Mouse (Mus musculus) gonadal fat pad, adult 2 months (tissue): ENCODE results near the gene E330009J07Rik. TPM values are rescaled to one million over a fixed set of nuclear protein-coding genes. Genes with fewer than 3 reads are reported as not detected.

Experiments used
- DNase-seq: peaks from one replicate; pipeline ENCODE4 v3.0.0-alpha.2; 2012; ENCODE audit warnings: low read depth
- polyA plus RNA-seq: library from polyadenylated mRNA; depleted of rRNA; stranded (reverse); fragments of >200 nt; gene quantifications from 2 replicates; pipeline ENCODE4 v1.2.3, GENCODE M21; 2012; rRNA removed

Gene E330009J07Rik
- polyA plus RNA-seq = 4.8 and 9.2 TPM in 2 replicates

DNA sequence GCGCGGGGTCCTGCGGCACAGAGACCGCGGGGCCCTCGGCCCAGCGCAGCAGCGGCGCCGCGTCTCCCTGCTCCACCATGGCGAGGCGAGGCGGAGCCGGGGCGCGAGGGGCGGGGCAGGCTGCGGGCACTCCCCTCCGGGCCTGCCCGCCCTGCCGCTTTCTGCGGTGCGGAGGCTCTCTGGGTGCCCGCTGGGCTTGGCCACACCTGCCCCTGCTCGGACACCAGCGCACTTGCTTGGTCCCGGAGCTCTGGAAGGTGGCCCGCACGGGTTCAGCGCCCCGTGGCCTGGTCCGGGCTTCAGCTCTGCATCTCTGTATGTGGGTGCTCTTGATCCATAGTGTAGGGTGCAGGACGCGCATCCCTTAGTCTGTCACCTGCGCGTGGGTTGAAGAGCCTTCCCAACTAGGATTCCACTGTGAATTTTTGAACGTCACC lies at the start of gene E330009J07Rik:
Gene E330009J07Rik (minus strand): TSS at position 89 of the 437 bp plus-strand sequence.
- no peak for DNase-seq

DNA sequence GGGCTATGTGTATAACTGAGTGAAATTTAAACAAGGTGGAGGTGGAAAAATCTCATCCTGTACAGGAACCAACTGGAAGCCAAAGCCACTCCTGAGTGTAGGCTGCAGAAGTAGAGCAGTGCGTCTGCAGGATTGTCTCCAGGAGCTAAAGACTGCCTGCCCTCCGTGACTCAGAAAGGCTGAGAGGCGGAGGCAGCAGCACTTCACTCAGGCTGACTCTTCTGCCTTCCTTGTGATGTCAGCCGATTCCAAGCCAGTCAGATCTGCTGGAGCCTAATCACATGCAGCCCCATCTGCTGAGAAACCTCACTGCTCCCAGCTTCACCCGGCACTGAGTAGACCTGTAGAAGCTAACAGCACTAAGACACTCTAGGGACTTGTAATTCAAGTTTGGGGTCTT lies 46.4 kb upstream of the E330009J07Rik start:
- DNase-seq = no peak

DNA sequence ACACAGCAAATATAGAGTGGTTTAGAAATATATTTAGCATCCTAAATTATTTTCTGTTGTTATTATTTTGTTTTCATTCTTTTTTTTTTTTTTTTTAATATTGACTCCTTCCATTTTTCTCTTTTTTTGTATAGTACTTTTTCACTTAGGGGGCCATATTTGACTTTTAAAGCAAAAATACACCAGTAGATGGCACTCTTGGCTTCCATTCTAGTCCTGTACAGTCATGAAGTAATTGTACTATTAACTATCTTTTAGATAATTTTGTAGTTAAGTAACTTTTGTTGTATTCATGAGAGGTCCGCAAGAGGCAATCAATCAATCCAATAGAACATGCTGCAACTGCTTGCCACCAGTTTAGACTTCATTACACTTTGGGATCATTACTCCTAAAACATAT lies 43.8 kb upstream of the E330009J07Rik start:
- no peak for DNase-seq

DNA sequence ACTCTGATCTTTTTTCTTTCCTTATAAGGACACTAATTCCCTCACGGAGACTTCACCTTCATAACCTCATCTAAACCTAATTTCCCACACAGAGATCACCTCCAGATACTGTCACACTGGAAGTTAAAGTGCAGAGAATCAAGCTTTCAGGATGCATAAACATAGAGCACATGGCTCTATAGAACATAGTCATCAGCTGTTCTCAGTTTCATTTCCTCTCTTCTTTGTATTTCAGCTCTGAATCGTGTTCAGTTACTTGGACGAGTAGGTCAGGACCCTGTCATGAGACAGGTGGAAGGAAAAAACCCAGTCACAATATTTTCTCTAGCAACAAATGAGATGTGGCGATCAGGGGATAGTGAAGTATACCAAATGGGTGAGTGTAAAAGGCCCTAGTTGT lies 40.2 kb upstream of the E330009J07Rik start:
- no peak for DNase-seq

DNA sequence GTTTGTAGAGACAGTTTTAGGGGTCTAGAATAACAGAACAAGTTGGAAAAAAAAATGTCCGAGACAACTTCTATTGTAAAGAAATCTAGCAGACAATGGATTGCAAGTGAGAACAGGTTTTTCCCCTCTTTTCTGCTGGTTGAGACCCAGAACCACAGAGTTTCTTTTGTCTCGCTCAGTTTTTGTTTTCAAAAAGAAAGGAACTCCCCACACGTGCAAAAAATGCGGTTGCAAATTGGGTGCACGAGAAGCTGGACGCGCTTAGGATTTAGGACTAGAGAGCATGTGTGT lies 35.7 kb upstream of the E330009J07Rik start:
- DNase-seq = no peak

DNA sequence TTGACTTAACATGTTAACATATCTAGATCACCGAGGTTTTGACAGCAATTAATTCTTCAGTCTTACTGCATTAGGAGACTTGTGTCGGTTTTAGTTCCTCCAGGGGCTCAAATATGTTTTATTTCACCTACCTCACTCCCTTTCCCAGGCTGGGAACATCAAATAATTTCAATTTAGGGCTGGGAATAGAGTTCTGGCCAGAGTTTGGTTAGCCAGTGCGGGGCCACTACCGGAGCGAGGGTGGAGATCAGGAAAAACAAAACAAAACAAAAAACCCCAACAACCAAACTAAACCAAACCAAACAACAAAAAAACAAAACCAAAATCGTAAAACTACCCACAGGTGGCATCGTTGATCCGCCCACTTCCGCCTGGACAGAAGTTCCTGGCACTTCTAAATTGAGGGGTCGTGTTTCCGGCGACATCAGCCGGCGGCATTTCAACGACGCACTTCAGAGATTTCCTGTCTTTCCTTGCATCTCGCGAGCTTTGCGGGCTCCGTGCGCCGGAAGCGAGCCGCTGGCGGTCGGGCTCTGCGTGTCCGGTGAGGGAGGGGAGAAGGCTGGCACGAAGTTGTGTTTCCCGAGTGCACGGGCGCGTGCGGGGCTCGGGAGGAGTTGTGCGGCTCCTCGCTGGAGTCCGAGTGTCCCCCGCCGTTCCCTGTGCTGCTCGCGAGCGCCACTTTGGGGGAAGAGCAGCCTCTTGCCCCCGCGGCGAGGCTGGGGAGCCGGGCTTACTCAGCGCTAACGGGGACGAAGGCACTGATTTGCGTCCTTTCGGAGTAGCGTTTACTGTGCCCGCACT lies 35.2 kb upstream of the E330009J07Rik start, which contains the start of gene Ssbp1:
Gene Ssbp1 (plus strand): TSS at position 437 of the 804 bp plus-strand sequence.
- peak; percentile 69 for DNase-seq

DNA sequence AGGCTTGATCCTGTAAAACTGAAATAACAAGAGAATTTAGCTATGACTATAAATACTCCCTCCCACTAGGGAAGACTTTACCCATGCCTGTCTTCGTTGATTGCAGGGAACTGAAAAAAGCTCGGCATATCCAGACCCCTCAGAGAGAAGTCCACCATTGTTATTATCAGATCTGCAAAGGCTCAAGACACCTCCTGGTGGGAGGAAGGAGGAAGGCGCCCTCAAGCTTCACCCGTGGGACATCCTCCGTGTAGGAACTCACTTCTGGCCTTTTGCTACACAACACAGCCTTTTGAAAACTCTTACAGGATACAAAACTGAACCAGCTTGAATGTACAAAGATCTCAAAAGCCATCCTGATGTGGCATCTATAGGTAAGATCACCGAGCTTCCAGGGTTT lies 29.8 kb upstream of the E330009J07Rik start:
- DNase-seq = no peak

DNA sequence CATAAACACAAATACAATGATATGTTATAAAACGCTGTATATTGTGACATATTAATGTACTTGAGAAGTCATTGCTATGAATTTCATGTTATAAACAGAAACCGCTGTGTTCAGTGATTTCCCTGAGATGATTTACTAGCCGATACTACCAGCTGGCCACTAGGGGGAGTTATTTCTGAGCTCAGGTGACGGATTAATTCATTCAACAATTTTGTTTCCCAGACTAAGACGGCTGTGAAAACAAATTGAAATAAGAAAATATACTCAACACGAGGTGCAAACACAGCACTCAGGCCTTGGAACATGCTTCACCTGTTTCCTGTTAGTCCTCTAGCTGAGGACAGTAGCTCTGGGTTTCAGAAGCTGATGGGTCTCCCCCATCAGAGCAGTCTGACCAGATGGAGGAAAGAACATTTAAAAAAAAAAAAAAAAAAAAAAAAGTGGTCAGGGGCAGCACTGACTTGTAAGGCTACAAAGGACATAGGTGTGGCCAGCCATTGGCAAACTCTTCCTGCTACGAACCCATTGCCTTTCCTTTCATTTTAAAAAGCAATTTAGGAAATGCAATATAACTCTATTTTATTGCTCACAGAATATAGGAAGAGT lies 18.6 kb upstream of the E330009J07Rik start:
- no peak for DNase-seq

DNA sequence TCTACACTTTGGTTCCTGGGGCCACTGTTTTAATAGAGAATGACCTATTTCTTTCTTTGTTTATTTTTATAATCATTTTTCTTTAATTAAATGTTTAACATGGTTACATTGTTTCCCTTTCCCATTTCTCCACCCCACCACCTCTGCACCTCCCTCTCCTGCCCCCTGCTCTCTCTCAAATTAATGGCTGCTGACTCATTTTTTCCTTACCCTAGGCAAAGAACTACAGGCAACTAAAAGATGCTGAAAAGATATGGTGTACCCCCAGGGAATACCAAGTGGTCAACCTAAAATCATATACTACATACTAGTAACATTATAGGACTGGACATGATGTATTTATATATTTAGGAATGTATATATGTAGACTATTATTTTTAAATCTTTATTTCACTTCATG lies 12.7 kb upstream of the E330009J07Rik start:
- DNase-seq = no peak

DNA sequence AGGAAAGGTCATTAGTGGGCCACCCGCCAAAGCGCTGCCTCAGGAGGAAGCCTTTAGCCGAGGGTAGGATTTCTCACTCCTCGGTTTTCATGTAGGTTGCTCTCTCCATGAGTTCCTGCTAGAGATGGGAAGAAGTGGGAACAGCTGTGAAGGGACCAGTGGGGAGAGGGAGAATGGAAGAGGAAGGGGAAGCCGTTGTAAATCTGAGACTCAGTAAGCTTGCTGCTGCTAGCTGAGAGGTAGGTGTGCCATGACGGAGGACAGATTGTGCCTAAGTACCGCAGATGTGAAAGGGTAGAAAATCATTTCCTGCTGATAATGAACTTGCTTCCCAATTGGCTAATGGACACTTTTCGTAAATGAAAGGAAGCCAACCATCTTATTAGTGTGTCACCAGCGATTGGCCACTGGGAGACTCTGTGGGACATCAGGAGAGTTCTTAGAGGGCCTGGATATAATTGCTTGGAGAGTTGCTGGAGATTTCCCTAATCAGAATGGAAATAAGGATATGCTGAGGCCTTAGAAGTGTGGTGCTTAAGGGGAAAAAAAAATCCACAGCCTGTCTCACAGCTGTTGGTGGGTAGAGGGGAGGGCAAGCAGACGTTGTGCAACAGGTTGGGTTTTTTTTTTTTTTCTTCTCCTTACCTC lies 7.5 kb upstream of the E330009J07Rik start:
- DNase-seq = no peak

DNA sequence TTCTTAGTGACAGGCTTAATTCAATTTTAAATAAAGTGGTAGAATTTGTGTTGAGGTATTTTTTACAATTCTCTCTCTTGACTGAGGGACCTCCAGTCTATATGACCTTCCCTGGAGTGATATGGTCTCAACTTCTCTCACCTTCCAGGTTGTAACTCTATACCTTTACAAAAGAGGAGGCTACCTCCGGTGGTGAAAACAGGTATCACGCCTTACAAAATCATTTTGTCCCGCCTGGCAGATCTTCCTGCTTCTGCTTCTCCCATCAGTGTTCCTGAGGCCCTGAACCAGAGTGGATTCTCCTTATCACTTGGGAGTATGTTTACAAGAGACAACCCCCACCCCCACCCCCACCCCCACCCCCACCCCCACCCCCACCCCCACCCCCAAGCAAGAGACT lies 5.8 kb upstream of the E330009J07Rik start:
- DNase-seq = no peak

DNA sequence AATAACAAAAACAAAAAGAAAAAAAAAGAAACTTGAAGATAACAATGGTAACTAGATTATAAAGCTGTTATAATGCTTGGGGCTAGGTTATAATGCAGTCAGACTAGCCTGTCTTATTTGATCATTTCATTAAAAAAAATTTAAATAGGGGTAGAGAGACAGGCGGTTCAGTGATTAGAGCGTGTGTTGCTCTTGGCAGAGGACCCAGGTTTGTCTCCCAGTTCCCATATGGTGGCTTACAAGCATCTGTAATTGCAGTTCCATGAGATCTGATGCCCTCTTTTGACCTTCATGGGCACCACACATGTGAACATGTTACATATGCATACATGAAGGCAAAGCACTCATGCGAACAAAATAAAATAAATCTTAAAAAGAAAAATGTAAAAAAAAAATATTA lies 5.3 kb upstream of the E330009J07Rik start:
- no peak for DNase-seq

DNA sequence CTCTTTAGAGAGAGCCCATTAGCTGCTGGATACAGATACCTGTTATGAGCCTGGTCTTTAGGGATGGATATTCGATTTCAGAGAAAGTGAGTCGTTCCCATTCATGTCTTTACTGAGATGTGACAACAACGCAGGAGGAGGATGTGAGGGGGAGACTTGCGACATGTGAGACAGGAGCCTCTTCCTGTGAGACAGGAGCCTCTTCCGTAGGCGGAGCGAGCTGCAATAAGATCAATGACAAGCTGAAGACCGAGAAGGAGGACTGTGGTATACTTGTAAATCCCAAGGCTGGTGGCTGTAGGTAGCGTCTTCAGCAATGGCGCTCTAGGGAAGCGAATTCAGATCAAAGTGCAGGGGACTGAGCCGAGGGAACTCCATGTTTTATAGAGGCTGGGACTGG lies 3.8 kb upstream of the E330009J07Rik start:
- DNase-seq = no peak

DNA sequence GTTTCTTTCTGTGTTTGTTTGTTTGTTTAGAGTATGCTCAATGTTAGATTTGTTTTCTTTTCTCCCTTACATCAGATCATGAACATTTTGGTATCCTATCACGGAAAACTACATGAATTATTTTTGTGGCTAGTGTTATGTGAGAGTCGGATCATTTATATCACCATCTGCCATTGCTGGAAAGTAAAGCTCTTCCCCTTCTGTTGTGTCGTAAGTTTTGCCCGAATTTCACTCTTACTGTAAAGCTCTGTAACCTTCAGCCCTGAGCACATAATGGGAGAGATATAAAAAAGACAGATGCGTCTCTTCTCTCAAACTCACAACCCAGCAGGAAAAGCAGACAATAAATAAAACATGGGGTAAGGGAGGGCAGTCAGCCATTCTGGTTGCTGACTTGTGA lies 3.0 kb upstream of the E330009J07Rik start, which contains the start of gene Wee2:
Gene Wee2 (plus strand): TSS at position 153 of the 400 bp plus-strand sequence.
- DNase-seq = no peak

DNA sequence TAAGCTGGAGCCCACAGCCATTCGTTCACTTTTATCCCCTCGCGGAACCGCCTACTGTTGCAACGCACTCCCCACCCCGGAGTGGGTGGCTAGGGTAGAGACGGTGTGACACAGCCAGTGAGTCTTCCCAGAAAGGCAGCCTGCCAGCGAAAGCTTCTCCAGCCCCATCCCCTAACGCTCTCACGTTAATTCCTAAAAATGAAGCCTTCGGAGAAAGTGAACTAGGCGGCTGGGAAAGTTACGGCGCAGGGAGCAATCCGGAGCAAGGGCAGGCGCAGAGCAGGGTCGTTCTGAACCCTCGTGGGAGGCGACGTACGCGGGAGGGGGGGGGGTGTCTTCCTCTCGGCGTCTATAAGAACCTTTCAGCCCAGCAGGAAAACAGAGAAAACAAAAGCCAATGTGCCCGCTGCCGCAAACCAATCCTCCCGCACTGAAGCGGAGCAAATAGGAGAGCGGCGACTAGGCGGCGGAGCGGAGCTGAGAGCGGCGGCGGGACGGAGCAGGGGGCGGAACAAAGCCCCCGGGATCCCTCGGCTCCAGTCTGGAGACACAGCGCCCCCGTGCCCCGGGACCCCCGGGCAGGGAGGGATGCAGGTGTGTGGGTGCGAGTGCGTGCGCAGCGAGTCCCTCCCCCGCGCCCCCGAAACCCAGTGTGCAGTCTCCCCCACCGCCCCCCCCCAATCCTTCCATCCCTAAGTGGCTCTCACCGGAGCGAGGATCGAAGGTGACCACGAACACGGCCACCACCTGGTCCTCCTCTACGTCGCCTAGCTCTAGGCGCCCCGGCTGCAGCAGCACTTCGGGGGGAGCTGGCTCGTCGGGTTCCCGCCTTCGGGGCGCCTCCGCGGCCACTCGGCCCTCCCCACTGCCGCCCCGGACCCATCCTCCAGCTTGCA lies 536 bp downstream of the E330009J07Rik start:
- DNase-seq = no peak

DNA sequence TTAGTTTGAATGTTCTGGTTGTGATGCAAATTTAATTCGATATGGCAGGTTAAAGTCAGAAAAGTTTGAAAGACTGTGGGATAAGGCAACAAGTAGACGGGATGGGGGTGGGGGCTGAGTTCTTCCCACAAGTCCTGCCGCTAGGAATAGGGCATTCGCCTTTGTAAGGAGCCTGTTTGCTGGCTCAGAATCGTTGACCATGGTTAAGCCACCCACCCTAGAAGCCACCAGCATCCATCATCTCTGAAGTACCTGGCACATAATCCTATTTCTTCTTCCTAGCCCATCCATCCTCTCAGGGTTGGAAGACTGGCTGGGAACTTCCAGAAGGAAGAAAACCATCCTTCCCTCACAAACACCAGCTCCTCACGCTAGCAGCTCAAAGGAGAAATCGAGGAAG lies 1.2 kb downstream of the E330009J07Rik start:
- DNase-seq = no peak

DNA sequence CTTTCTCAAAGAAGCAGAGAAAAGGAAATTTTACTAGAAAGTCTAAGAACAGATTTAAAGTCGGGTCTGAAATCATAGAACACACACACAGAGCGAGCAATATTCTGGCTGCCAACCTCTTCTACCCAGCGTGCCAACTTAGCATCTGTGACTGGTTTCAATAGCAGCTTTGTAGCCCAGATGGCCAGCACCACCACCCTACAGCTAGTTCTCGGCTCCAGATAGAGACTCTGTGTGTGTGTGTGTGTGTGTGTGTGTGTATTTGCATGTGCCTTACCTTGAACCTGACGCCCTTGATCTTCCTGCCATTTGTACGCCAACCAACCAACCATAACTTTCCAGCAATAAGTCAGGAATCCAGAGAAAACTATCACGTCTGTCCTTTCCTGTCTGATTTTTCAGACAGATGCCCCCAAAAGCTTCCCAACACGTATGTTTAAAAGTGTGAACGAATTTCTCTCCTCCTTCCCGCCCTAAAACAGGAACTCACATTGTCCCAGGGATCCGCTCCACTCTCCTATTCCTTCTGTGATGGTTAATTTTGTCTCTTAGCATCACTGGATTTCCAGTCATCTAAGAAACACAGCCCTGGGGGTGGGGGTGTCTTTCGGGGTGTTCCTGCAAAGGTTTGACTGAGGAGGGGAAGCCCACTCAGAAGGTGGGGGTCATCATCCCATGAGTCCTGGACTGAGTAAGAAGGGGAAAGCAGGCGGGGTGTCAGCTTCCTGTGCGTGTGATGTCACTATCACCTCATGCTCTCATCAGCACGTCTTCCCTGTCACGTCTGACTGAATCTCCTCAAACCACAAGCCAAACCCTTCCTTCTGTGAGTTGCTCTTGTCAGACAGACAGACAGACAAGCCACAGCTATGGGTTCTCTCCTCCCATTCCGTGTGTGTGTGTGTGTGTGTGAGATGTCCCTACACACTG lies 3.3 kb downstream of the E330009J07Rik start:
- DNase-seq = no peak

DNA sequence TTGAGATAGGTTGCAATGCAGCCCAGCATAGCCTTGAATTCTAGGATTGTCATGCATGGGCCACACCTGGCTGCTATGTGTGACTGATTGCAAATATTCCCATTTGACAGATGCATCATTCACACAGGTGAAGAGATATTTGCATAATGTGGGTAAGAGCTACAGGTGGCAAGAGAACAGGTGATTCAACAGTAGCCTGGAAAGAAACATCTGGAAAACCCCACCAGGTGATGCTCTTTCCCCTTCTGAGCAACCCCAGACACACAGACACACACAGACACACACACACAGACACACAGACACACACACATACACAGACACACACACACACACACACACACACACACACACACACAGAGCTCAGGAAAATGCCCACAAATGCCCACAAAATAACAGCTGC lies 4.1 kb downstream of the E330009J07Rik start:
- DNase-seq = no peak

DNA sequence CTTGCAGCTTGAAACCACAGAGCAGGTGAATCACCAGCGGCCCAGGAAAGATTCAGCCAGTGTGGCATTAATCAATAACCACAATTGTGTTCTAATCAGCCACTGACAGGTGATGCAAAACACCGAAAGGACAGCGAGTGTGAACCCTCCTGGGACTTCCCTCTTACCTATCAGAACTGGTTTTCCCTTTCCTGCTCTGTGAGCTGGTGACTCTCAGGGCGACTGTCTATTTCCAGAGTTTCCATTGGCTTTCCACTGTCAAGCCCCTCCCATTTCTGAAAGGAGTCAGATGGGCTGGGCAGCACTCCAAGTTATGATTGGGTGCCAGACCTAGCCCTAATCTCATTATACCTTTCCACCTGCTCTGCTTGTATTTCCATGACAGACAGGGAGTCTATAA lies 4.6 kb downstream of the E330009J07Rik start:
- no peak for DNase-seq

DNA sequence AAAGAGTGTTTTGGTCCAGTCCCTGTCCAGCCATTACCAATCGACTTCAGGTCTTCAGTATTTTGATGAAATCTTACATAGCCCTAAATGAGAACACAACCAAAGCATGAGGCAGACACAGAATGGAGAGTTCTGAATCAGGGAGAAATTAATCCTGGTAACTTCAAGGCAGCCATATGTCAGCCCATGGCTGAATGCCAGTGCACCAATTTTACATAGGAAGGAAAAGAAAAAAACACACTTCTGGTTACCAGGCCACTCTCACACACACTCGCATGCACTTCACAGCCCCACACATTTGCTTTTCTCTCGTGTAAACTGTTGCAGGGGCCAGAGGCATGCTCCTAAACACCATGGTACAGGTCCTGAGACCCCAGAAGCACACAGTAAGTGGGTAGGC lies 5.1 kb downstream of the E330009J07Rik start:
- DNase-seq = no peak

DNA sequence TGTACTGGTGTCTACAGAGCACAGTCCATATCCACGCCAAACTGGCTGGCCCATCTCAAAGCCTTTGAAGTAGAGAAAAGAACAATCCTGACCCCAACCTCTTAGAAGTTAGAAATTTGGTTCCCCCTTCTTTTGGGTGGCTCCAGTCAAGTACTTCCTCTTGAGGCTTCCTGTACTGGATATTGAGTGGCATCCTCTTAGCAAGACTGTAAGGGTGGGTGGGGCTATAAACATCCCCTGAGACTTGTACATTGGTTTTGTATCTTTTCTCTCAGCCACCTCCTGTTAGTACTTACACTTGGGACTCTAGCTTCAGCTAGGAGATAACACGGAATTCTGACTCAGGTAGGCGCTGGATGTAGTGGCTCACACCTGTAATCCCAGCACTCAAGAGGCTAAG lies 5.7 kb downstream of the E330009J07Rik start:
- DNase-seq = no peak
